Mouse (Mus musculus) embryonic fibroblast, embryonic 13.5 days (primary cell): Measurements from ENCODE around the gene H2-T22.

ENCODE experiments used
- CTCF ChIP-seq: IDR thresholded peaks from 2 replicates; pipeline ENCODE4 v1.5.1; 2011; ENCODE audit warnings: mild to moderate bottlenecking, control low read depth, low read length, moderate library complexity, borderline replicate concordance; ENCODE audit not compliant: insufficient read depth
- POLR2A ChIP-seq: IDR thresholded peaks from 2 replicates; pipeline ENCODE4 v1.6.1; 2011; ENCODE audit warnings: low read depth, mild to moderate bottlenecking, control low read depth, low read length, moderate library complexity

DNA sequence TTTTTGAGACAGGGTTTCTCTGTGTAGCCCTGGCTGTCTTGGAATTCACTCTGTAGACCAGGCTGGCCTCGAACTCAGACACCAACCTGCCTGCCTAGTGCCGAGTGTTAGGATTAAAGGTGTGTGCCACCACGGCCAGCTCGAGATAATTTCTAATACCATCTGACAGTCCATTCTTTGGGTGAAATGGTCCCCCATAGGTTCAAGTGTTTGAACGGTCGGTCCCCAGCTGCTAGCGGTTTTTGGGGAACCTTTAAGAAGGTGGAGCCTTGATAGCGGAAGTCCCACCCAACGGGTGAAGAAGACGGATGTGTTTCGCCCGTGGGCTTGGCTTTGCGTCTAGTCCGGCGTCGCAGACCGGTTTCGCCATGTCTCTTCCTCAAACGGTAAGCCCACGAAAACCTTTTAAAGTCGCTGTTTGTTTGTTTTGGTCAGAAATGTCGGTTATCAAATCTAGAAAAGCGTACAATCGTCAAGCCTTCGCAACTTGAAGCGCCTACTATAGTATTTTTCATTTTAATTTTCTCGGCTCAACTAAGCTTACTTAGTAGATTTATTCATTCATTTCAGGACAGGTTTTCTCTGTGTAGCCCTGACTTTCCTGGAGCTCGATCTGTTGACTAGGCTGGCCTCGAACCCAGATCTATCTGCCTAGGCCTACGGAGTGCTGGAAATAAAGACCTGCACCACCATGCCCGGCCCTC lies 48.2 kb downstream of the H2-T22 start:
- TF ChIP-seq POLR2A (peak; percentile 94), CTCF (no peak)
